Mouse (Mus musculus): ENCODE results near the gene Mfn1. TPM values are rescaled to one million over a fixed set of nuclear protein-coding genes. Genes with fewer than 3 reads are reported as not detected.

The Mfn1 gene
- 65.5 and 68.2 TPM in 2 replicates for polyA plus RNA-seq (2014; fragmentation: Nextera tagmentation; extraction: Ambion mirVana)

DNA sequence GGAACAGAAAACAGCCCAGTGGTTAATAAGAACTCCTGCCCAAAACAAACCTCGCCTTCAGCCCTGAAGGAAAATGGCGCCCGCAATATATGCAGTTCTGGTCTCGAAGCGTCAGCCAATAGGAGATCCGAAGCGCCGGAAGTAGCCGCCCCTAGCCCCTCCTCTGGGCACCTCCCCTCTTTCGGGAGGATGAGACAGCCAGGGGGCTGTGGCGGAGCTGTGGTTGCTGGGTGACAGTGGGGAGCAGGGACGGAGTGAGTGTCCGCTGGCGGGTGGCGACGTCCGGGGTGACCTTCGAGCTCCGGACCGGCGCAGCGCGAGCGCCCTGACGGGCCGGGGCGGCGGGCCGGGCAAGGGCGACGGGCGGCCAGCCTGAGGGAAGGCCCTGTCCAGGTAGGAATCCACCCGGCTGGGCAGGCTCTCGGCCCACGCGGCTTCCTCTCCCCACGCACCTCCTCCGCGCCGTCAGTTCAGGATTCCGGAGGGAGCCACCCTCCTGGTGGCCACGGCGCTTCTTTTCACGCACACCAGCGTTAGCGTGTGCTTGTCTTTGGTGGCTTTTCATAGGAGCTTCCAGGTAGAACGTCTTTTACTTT is at the start of gene Mfn1:
Mfn1 (plus strand) TSS at position 163 of the 596 bp plus-strand sequence.
- peak; percentile 100 for ATAC-seq (ENCODE audit: insufficient number of reproducible peaks, insufficient read depth, low FRiP score, low read depth)
- peak within 1 kb of the TSS; percentile 75 for H3K4me2 ChIP-seq (ENCODE audit: low read length)
- no peaks in the 10 kb centered on the region for H3K27me3 ChIP-seq (ENCODE audit: control insufficient read depth, insufficient read depth, low read length)
- peak within 1 kb of the TSS; percentile 72 to 91 for H3K27ac ChIP-seq (replicated peaks in 1 of 2; ENCODE audit: control insufficient read depth in 1 of 2, insufficient read depth in 1 of 2, low read depth in 2 of 2, low read length in 2 of 2)
- peak within 1 kb of the TSS; percentile 66 to 88 for H3K4me3 ChIP-seq (ENCODE audit: control insufficient read depth in 1 of 2, insufficient read depth in 1 of 2, low read depth in 1 of 2, low read length in 2 of 2)
- H3K9ac ChIP-seq (ENCODE audit: low read length) = peak within 1 kb of the TSS; percentile 95
- WGBS = under 1% methylated on average over 44 of the region's 47 CpGs
- H3K4me1 ChIP-seq (ENCODE audit: control insufficient read depth in 2 of 2, insufficient read depth in 2 of 2, low read length in 2 of 2) = no peaks in the 10 kb centered on the region
- no peaks in the 10 kb centered on the region for H3K9me3 ChIP-seq (ENCODE audit: control insufficient read depth, low read length)
- H3K36me3 ChIP-seq (ENCODE audit: control insufficient read depth, insufficient read depth, low read length) = peaks cover 28% of the 10 kb centered on the region

DNA sequence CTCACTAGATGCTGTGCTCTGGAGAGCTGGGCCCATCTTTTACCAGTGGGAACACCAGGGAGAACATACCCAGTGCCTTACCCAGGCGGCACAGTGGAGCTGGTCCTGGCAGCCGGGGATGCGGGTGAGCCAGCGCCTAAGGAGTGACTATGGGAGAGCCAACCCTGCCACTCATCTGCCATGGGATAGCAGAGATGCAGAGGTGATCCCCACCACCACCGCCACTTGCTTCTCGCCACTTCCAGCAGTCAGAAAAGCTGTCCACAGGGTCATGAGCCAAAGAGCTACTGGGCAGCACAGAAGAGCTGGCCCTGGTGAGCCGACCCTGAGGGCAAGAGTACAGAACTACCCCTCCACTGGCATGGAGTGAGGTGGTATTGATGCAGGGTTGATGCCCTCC is 49.3 kb upstream of the Mfn1 start:
- Histone ChIP-seq H3K4me3 (ENCODE audit: control insufficient read depth in 1 of 2, insufficient read depth in 1 of 2, low read depth in 1 of 2, low read length in 2 of 2) (no peak overlapping the region), H3K9ac (ENCODE audit: low read length) (no peak overlapping the region)
- ATAC-seq (ENCODE audit: insufficient number of reproducible peaks, insufficient read depth, low FRiP score, low read depth) = no peak

DNA sequence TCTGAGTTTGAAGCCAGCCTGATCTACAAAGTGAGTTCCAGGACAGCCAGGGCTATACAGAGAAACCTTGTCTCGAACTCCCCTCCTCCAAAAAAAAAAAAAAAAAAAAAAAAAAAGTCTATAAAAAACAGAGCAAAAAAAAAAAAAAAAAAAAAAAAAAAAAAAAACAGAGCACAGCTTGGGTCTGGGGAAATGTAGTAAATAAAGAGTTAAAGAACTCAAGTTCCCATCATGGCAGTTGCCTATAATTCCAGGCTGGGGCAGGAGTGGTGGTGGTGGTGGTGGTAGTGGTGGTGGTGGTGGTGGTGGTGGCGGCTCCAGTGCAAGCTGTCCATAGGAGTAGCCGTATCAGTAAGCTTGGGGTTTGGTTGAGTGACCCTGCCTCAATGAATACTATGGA is 46.2 kb upstream of the Mfn1 start:
- no peaks in the 10 kb centered on the region for H3K9me3 ChIP-seq (ENCODE audit: control insufficient read depth, low read length)
- H3K36me3 ChIP-seq (ENCODE audit: control insufficient read depth, insufficient read depth, low read length) = no peaks in the 10 kb centered on the region
- no peak for ATAC-seq (ENCODE audit: insufficient number of reproducible peaks, insufficient read depth, low FRiP score, low read depth)
- H3K4me2 ChIP-seq (ENCODE audit: low read length) = no peak overlapping the region
- no peaks in the 10 kb centered on the region for H3K4me1 ChIP-seq (ENCODE audit: control insufficient read depth in 2 of 2, insufficient read depth in 2 of 2, low read length in 2 of 2)
- H3K9ac ChIP-seq (ENCODE audit: low read length) = no peak overlapping the region
- H3K4me3 ChIP-seq (ENCODE audit: control insufficient read depth in 1 of 2, insufficient read depth in 1 of 2, low read depth in 1 of 2, low read length in 2 of 2) = no peak overlapping the region
- H3K27me3 ChIP-seq (ENCODE audit: control insufficient read depth, insufficient read depth, low read length) = no peaks in the 10 kb centered on the region
- WGBS = 88% methylated on average over 3 of the region's 3 CpGs
- no peak overlapping the region for H3K27ac ChIP-seq (replicated peaks in 1 of 2; ENCODE audit: control insufficient read depth in 1 of 2, insufficient read depth in 1 of 2, low read depth in 2 of 2, low read length in 2 of 2)

More for the DNA sequence above, 49.3 kb upstream of the Mfn1 start:
- Histone ChIP-seq H3K27me3 (ENCODE audit: control insufficient read depth, insufficient read depth, low read length) (no peaks in the 10 kb centered on the region), H3K27ac (replicated peaks in 1 of 2; ENCODE audit: control insufficient read depth in 1 of 2, insufficient read depth in 1 of 2, low read depth in 2 of 2, low read length in 2 of 2) (no peak overlapping the region), H3K9me3 (ENCODE audit: control insufficient read depth, low read length) (no peaks in the 10 kb centered on the region), H3K36me3 (ENCODE audit: control insufficient read depth, insufficient read depth, low read length) (no peaks in the 10 kb centered on the region), H3K4me2 (ENCODE audit: low read length) (no peak overlapping the region), H3K4me1 (ENCODE audit: control insufficient read depth in 2 of 2, insufficient read depth in 2 of 2, low read length in 2 of 2) (no peaks in the 10 kb centered on the region)
- WGBS = 88% methylated on average over 7 of the region's 7 CpGs

DNA sequence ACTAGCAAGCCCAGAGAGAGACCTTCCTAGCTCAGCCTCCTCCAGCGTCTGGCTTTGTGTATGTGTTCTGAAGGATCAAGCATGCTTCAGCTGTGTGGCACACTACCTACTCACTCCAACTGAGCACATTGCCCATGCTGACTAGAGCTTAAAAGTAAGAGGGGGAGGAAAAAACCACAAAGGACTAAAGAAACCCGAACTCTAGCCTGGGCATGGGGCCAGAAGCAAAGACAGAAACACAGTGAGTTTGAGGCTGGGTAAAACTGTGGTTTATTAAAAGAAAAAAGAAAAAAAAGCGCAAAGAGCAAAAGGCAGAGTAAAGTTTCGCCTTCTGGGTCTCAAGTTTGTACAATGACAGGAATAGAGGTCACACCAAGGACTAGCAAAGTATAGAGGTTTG is 42.7 kb upstream of the Mfn1 start:
- H3K27me3 ChIP-seq (ENCODE audit: control insufficient read depth, insufficient read depth, low read length) = 0 out of 2 replicates have a peak, but pooled peaks cover 3% of the 10 kb centered on the region
- H3K9ac ChIP-seq (ENCODE audit: low read length) = no peak overlapping the region
- no peak overlapping the region for H3K4me2 ChIP-seq (ENCODE audit: low read length)
- 76% methylated on average over 4 of the region's 4 CpGs for WGBS
- H3K9me3 ChIP-seq (ENCODE audit: control insufficient read depth, low read length) = no peaks in the 10 kb centered on the region
- no peak overlapping the region for H3K4me3 ChIP-seq (ENCODE audit: control insufficient read depth in 1 of 2, insufficient read depth in 1 of 2, low read depth in 1 of 2, low read length in 2 of 2)
- no peak for ATAC-seq (ENCODE audit: insufficient number of reproducible peaks, insufficient read depth, low FRiP score, low read depth)
- H3K4me1 ChIP-seq (ENCODE audit: control insufficient read depth in 2 of 2, insufficient read depth in 2 of 2, low read length in 2 of 2) = no peaks in the 10 kb centered on the region
- H3K36me3 ChIP-seq (ENCODE audit: control insufficient read depth, insufficient read depth, low read length) = no peaks in the 10 kb centered on the region
- H3K27ac ChIP-seq (replicated peaks in 1 of 2; ENCODE audit: control insufficient read depth in 1 of 2, insufficient read depth in 1 of 2, low read depth in 2 of 2, low read length in 2 of 2) = no peak overlapping the region

DNA sequence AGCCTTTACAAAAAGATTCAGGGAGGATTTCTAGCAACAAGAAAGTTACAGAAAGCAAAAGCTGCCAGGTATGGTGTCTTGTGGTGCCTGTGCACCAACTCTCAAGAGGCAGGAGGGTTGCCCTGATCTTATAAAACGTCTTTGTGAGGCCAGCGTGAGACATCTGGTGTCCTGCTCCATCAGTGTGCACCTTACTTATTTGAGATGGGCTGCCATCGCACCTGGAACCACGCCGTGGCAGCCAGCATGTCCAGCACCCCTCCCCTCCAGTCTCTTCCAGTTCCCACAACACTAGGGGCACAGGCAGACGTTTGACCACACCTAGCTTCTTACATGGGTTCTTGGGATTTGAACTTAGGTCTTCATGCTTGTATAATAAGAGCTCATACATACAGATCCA is 41.1 kb upstream of the Mfn1 start:
- Histone ChIP-seq H3K36me3 (ENCODE audit: control insufficient read depth, insufficient read depth, low read length) (no peaks in the 10 kb centered on the region), H3K9ac (ENCODE audit: low read length) (no peak overlapping the region), H3K9me3 (ENCODE audit: control insufficient read depth, low read length) (no peaks in the 10 kb centered on the region), H3K4me3 (ENCODE audit: control insufficient read depth in 1 of 2, insufficient read depth in 1 of 2, low read depth in 1 of 2, low read length in 2 of 2) (no peak overlapping the region), H3K4me2 (ENCODE audit: low read length) (no peak overlapping the region), H3K4me1 (ENCODE audit: control insufficient read depth in 2 of 2, insufficient read depth in 2 of 2, low read length in 2 of 2) (no peaks in the 10 kb centered on the region), H3K27ac (replicated peaks in 1 of 2; ENCODE audit: control insufficient read depth in 1 of 2, insufficient read depth in 1 of 2, low read depth in 2 of 2, low read length in 2 of 2) (no peak overlapping the region), H3K27me3 (ENCODE audit: control insufficient read depth, insufficient read depth, low read length) (0 out of 2 replicates have a peak, but pooled peaks cover 3% of the 10 kb centered on the region)
- WGBS = 78% methylated on average over 6 of the region's 6 CpGs
- ATAC-seq (ENCODE audit: insufficient number of reproducible peaks, insufficient read depth, low FRiP score, low read depth) = no peak

DNA sequence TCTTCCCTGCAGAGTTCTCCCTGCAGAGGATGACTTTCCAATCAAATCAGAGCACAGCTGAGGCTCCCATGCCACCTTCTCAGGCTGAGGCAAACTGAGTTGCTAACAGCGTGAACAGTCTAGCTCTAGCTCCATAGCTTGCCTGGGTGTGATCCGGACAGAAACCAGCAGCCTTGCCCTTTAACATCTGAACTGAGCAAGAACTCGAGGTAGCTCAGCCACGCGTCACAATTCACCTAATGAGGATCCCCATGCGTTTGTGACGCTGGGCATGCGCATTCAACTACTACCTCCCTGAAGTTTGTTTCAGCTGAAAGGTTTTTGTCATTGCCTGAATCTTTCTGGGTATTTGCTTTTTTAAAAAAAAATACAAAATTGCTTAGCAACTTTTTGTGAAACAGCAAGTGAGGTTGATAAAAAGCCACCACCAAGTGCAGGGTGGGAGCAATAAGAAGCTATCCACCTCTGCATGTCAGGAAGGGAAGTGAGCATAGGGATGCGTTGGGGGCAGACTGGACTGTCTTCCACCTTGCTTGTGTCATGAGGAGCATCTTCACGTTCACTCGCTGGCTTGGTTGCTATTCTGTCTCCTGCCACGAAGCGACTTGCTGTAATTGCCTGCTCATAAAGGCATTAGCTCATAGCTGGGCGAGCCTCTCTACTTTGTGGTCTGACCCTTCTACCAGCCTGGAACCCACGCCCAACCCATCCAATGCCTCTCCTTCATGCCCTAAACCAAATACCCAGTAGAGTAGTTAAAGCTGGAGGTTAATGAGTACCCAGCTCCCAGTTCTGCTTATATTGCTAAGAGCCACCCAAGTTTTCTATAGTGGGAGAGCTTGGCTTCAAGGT is 39.0 kb upstream of the Mfn1 start:
- WGBS = 73% methylated on average over 15 of the region's 15 CpGs
- Histone ChIP-seq H3K9me3 (ENCODE audit: control insufficient read depth, low read length) (no peaks in the 10 kb centered on the region), H3K4me1 (ENCODE audit: control insufficient read depth in 2 of 2, insufficient read depth in 2 of 2, low read length in 2 of 2) (no peaks in the 10 kb centered on the region), H3K4me3 (ENCODE audit: control insufficient read depth in 1 of 2, insufficient read depth in 1 of 2, low read depth in 1 of 2, low read length in 2 of 2) (no peak overlapping the region), H3K36me3 (ENCODE audit: control insufficient read depth, insufficient read depth, low read length) (no peaks in the 10 kb centered on the region), H3K27me3 (ENCODE audit: control insufficient read depth, insufficient read depth, low read length) (0 out of 2 replicates have a peak, but pooled peaks cover 3% of the 10 kb centered on the region), H3K9ac (ENCODE audit: low read length) (no peak overlapping the region), H3K4me2 (ENCODE audit: low read length) (no peak overlapping the region), H3K27ac (replicated peaks in 1 of 2; ENCODE audit: control insufficient read depth in 1 of 2, insufficient read depth in 1 of 2, low read depth in 2 of 2, low read length in 2 of 2) (no peak overlapping the region)
- no peak for ATAC-seq (ENCODE audit: insufficient number of reproducible peaks, insufficient read depth, low FRiP score, low read depth)

DNA sequence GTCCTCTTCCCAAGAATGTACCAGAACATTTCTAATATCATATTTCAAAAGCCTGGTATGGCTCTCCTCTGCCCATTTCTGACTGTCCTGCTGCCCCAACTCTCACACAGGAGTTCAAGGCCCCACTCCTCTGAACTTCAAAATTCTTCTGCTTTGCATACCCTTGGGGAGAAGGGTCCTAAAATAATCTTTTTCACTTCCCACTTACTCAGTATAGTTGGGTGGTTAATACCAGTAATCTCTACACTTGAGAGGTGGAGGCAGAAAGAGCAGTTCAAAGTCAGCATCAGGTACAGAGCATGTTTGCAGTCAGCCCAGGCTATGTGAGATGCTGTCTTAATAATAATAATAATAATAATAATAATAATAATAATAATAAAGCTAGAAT is 38.3 kb upstream of the Mfn1 start:
- H3K9me3 ChIP-seq (ENCODE audit: control insufficient read depth, low read length) = no peaks in the 10 kb centered on the region
- no peak overlapping the region for H3K9ac ChIP-seq (ENCODE audit: low read length)
- H3K4me3 ChIP-seq (ENCODE audit: control insufficient read depth in 1 of 2, insufficient read depth in 1 of 2, low read depth in 1 of 2, low read length in 2 of 2) = no peak overlapping the region
- no peaks in the 10 kb centered on the region for H3K36me3 ChIP-seq (ENCODE audit: control insufficient read depth, insufficient read depth, low read length)
- H3K4me1 ChIP-seq (ENCODE audit: control insufficient read depth in 2 of 2, insufficient read depth in 2 of 2, low read length in 2 of 2) = no peaks in the 10 kb centered on the region
- H3K27ac ChIP-seq (replicated peaks in 1 of 2; ENCODE audit: control insufficient read depth in 1 of 2, insufficient read depth in 1 of 2, low read depth in 2 of 2, low read length in 2 of 2) = no peak overlapping the region
- 0 out of 2 replicates have a peak, but pooled peaks cover 3% of the 10 kb centered on the region for H3K27me3 ChIP-seq (ENCODE audit: control insufficient read depth, insufficient read depth, low read length)
- ATAC-seq (ENCODE audit: insufficient number of reproducible peaks, insufficient read depth, low FRiP score, low read depth) = no peak
- H3K4me2 ChIP-seq (ENCODE audit: low read length) = no peak overlapping the region

Measured in heart, embryonic 14.5 days (tissue).